Mouse (Mus musculus) forebrain, embryonic 12.5 days (tissue): ENCODE results near the gene Gm49416. TPM values are rescaled to one million over a fixed set of nuclear protein-coding genes. Genes with fewer than 3 reads are reported as not detected.

Source experiments
- microRNA-seq: library from miRNA; unstranded; fragments of <30 nt; microRNA quantifications from one replicate; pipeline ENCODE4, GENCODE M21; 2017
- polyA plus RNA-seq: library from polyadenylated mRNA; unstranded; fragments of >200 nt; fragmentation: Nextera tagmentation; extraction: Ambion mirVana; gene quantifications from 2 replicates; pipeline ENCODE4 v1.2.1, GENCODE M21; 2016

Gm49416 gene
- polyA plus RNA-seq, 1 experiment from 2014 or later: not detected

Small RNA genes within 50 kb of the gene (microRNA-seq; reads per million reads assigned to microRNA genes)
- not detected for gene Mir5136

Other genes starting within 250 kb of the Gm49416 start
- 0.10 and 0.27 TPM in 2 replicates for gene Chrm1, start 225.1 kb upstream of the Gm49416 start, polyA plus RNA-seq
- gene Slc3a2, start 165.6 kb upstream of the Gm49416 start, polyA plus RNA-seq: 140 and 143 TPM in 2 replicates
- gene Wdr74, start 153.1 kb upstream of the Gm49416 start, polyA plus RNA-seq: 83.7 and 85.9 TPM in 2 replicates
- 2.8 and 3.7 TPM in 2 replicates for gene 1700092M07Rik, start 148.2 kb upstream of the Gm49416 start, polyA plus RNA-seq
- 108 and 114 TPM in 2 replicates for gene Stx5a, start 147.5 kb upstream of the Gm49416 start, polyA plus RNA-seq
- 206 and 225 TPM in 2 replicates for gene Nxf1, start 131.9 kb upstream of the Gm49416 start, polyA plus RNA-seq
- 203 and 210 TPM in 2 replicates for gene Tmem223, start 117.9 kb upstream of the Gm49416 start, polyA plus RNA-seq
- gene Tmem179b, start 114.5 kb upstream of the Gm49416 start, polyA plus RNA-seq: 34.4 and 36.9 TPM in 2 replicates
- gene Taf6l, start 102.5 kb upstream of the Gm49416 start, polyA plus RNA-seq: 35.9 and 41.5 TPM in 2 replicates
- gene Polr2g, start 90.3 kb upstream of the Gm49416 start, polyA plus RNA-seq: 158 and 161 TPM in 2 replicates
- 6.6 and 7.9 TPM in 2 replicates for gene Zbtb3, start 86.4 kb upstream of the Gm49416 start, polyA plus RNA-seq
- 78.7 and 83.9 TPM in 2 replicates for gene Ttc9c, start 69.6 kb upstream of the Gm49416 start, polyA plus RNA-seq
- gene Hnrnpul2, start 68.9 kb upstream of the Gm49416 start, polyA plus RNA-seq: 7.2 and 7.8 TPM in 2 replicates
- not detected in 2 replicates for gene AC129217.1, start 59.2 kb upstream of the Gm49416 start, polyA plus RNA-seq
- gene Bscl2, start 51.5 kb upstream of the Gm49416 start, polyA plus RNA-seq: 57.5 and 62.9 TPM in 2 replicates
- 131 and 139 TPM in 2 replicates for gene Gng3, start 49.7 kb upstream of the Gm49416 start, polyA plus RNA-seq
- gene Lrrn4cl, start 38.2 kb upstream of the Gm49416 start, polyA plus RNA-seq: 0.26 and 0.60 TPM in 2 replicates
- 178 and 182 TPM in 2 replicates for gene Ubxn1, start 17.4 kb upstream of the Gm49416 start, polyA plus RNA-seq
- 55.2 and 57.3 TPM in 2 replicates for gene Uqcc3, start 8.0 kb upstream of the Gm49416 start, polyA plus RNA-seq
- 104 and 119 TPM in 2 replicates for gene Lbhd1, start 5.2 kb upstream of the Gm49416 start, polyA plus RNA-seq
- not detected in 2 replicates for gene Gm49403, start 5.0 kb upstream of the Gm49416 start, polyA plus RNA-seq
- gene 1810009A15Rik, start 73 bp upstream of the Gm49416 start, polyA plus RNA-seq: 91.0 and 104 TPM in 2 replicates
- gene Ints5, start 4.1 kb downstream of the Gm49416 start, polyA plus RNA-seq: 48.1 and 52.6 TPM in 2 replicates
- gene Ganab, start 9.1 kb downstream of the Gm49416 start, polyA plus RNA-seq: 106 and 113 TPM in 2 replicates
- gene B3gat3, start 31.4 kb downstream of the Gm49416 start, polyA plus RNA-seq: 64.4 and 64.8 TPM in 2 replicates
- gene Rom1, start 40.4 kb downstream of the Gm49416 start, polyA plus RNA-seq: 1.3 and 2.5 TPM in 2 replicates
- 13.2 and 13.8 TPM in 2 replicates for gene Eml3, start 40.6 kb downstream of the Gm49416 start, polyA plus RNA-seq
- gene Mta2, start 52.9 kb downstream of the Gm49416 start, polyA plus RNA-seq: 193 and 206 TPM in 2 replicates
- 36.9 and 37.0 TPM in 2 replicates for gene Tut1, start 64.9 kb downstream of the Gm49416 start, polyA plus RNA-seq
- 365 and 373 TPM in 2 replicates for gene Eef1g, start 78.1 kb downstream of the Gm49416 start, polyA plus RNA-seq
- 6.4 and 8.5 TPM in 2 replicates for gene Ahnak, start 100.4 kb downstream of the Gm49416 start, polyA plus RNA-seq
- not detected in 2 replicates for gene Scgb1a1, start 199.0 kb downstream of the Gm49416 start, polyA plus RNA-seq
- 24.1 and 25.7 TPM in 2 replicates for gene Asrgl1, start 246.7 kb downstream of the Gm49416 start, polyA plus RNA-seq